Mouse (Mus musculus) stomach, embryonic 14.5 days (tissue): ENCODE results near the gene Exoc3l. TPM values are rescaled to one million over a fixed set of nuclear protein-coding genes. Genes with fewer than 3 reads are reported as not detected.
A peak's percentile ranks its signal among the peaks of the same experiment; 100 is the strongest.

ENCODE experiments used
- ATAC-seq: fragments of 200-750 bp; cut with Nextera tagmentation; 2 replicates; pipeline ENCODE4 v1.8.0; 2017; ENCODE audit warnings: low read depth, moderate TSS enrichment; ENCODE audit not compliant: insufficient number of reproducible peaks, insufficient read depth, low FRiP score
- H3K27ac ChIP-seq: fragments of 300-500 bp; sonication (generic); 2 replicates; pipeline ENCODE4 v1.5.1; 2014; ENCODE audit warnings: mild to moderate bottlenecking, low read length, moderate library complexity, mixed read lengths
- H3K27me3 ChIP-seq: fragments of 300-500 bp; sonication (generic); 2 replicates; pipeline ENCODE4 v1.6.1; 2014; ENCODE audit warnings: low read length, control low read depth, mixed read lengths; ENCODE audit not compliant: control insufficient read depth, insufficient read depth
- H3K36me3 ChIP-seq: fragments of 300-500 bp; sonication (generic); 2 replicates; pipeline ENCODE4 v1.6.1; 2014; ENCODE audit warnings: mild to moderate bottlenecking, control low read depth, low read length, moderate library complexity, mixed read lengths; ENCODE audit not compliant: control insufficient read depth, insufficient read depth
- H3K4me1 ChIP-seq: fragments of 300-500 bp; sonication (generic); 2 replicates; pipeline ENCODE4 v1.6.1; 2014; ENCODE audit warnings: low read length, control low read depth, mixed read lengths; ENCODE audit not compliant: control insufficient read depth, insufficient read depth
- H3K4me2 ChIP-seq: fragments of 300-500 bp; sonication (generic); replicated peaks from 2 replicates; pipeline ENCODE4 v1.6.1; 2014; ENCODE audit warnings: low read depth, low read length, control low read depth
- H3K4me3 ChIP-seq: fragments of 300-500 bp; sonication (generic); 2 replicates; pipeline ENCODE4 v1.5.1; 2014; ENCODE audit warnings: low read depth, low read length, control low read depth
- H3K9ac ChIP-seq: fragments of 300-500 bp; sonication (generic); replicated peaks from 2 replicates; pipeline ENCODE4 v1.6.1; 2014; ENCODE audit warnings: low read depth, mild to moderate bottlenecking, control low read depth, low read length, moderate library complexity, mixed read lengths
- H3K9me3 ChIP-seq: fragments of 300-500 bp; sonication (generic); 2 replicates; pipeline ENCODE4 v1.6.1; 2016; ENCODE audit warnings: low read depth, low read length, control low read depth; ENCODE audit not compliant: control insufficient read depth
- WGBS: fragments of 180-500 bp; shearing (Covaris S2); extraction: QIAGEN DNeasy Blood & Tissue Kit; methylation state at CpG from one replicate; pipeline ENCODE4 v1.1.7; 2014; 5-methylcytosine and 5-hydroxymethylcytosine counted together
- polyA plus RNA-seq: library from polyadenylated mRNA; unstranded; fragments of >200 nt; fragmentation: Nextera tagmentation; extraction: Ambion mirVana; gene quantifications from 2 replicates; pipeline ENCODE4 v1.2.1, GENCODE M21; 2014

Gene Exoc3l
- polyA plus RNA-seq, 1 experiment from 2014 or later, result 7.9 TPM

DNA sequence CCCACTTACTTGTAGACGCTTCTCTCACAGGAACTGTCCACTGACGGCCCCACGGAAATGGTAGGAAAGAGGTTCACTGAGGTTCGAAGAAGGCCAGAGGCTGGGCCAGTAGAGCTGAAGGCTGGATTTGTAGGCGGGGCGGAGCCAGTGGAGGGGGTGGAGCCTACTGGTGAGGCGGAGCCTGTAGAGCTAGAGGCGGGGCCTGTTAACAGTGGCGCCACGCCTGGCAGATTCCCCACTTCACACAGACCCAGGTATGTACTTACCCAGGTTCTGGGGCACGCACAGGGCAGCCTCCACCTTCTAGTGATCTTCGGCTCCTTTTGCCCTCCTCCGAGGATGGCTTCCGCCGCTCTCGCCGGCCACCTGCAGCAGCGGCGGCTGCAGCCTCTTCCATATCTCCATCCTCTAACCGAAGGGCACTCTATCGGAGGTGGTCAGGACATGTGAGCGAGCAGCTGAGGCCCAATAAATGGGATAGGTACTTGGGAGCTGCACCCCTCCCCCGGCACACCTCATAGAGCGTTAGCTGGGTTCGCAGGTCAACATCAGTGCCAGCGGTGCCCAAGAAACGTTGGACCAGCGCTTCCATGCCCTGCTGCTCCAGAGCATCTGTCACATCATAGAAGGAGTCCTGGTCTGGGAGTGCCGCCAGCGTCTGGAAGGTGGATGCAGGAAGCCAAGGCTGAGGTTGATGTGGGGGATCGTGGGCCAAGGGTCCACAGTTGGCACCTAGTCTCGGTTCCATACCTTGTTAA lies 40.7 kb upstream of the Exoc3l start:
- Histone ChIP-seq H3K27ac (no peak overlapping the region), H3K4me1 (peaks cover 3% of the 10 kb centered on the region; the same call in 1 of the 2 replicates), H3K4me2 (no peak overlapping the region), H3K9me3 (no peaks in the 10 kb centered on the region), H3K9ac (no peak overlapping the region), H3K4me3 (no peak overlapping the region), H3K27me3 (no peaks in the 10 kb centered on the region), H3K36me3 (peaks cover 57% of the 10 kb centered on the region)
- WGBS, result 68% methylated on average over 32 of the region's 32 CpGs
- ATAC-seq, result no peak

DNA sequence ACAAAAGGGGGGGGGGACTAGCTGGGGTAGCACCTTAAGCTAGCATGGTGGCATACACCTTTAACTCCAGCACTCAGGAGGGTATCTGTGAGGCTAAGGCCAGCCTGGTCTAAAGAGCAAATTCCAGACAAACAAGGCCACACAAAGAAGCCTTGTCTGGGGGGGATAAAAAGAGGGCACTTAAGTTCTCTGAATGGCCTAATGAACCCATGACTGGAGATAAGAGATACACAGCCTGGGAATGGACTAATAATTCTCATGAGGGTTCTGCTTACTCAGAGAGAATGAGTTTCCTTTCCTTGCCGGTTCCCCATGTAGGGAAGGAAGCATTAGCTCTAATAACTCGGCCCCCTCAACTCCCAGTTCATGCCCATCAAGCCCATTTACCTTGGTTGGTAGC lies 36.6 kb upstream of the Exoc3l start:
- H3K27me3 ChIP-seq, result no peaks in the 10 kb centered on the region
- no peak for ATAC-seq
- H3K27ac ChIP-seq, result no peak overlapping the region
- H3K36me3 ChIP-seq, result peaks cover 85% of the 10 kb centered on the region
- WGBS, result 76% methylated on average over 2 of the region's 2 CpGs
- H3K4me2 ChIP-seq, result no peak overlapping the region
- peaks cover under 1% of the 10 kb centered on the region; the same call in 1 of the 2 replicates for H3K4me1 ChIP-seq
- no peak overlapping the region for H3K9ac ChIP-seq
- no peak overlapping the region for H3K4me3 ChIP-seq
- H3K9me3 ChIP-seq, result no peaks in the 10 kb centered on the region

- H3K4me2 ChIP-seq, result no peak overlapping the region
- H3K4me1 ChIP-seq, result peaks cover 6% of the 10 kb centered on the region; the same call in 1 of the 2 replicates
- WGBS, result 93% methylated on average over 9 of the region's 9 CpGs
- H3K36me3 ChIP-seq, result peaks cover 80% of the 10 kb centered on the region
- H3K27ac ChIP-seq, result no peak overlapping the region
- H3K4me3 ChIP-seq, result no peak overlapping the region
- no peaks in the 10 kb centered on the region for H3K9me3 ChIP-seq
- ATAC-seq, result no peak
- no peaks in the 10 kb centered on the region for H3K27me3 ChIP-seq
- no peak overlapping the region for H3K9ac ChIP-seq
These were observed 36.0 kb upstream of the Exoc3l start for GRCm38 (mm10) chr8:105331931-105332330.

DNA sequence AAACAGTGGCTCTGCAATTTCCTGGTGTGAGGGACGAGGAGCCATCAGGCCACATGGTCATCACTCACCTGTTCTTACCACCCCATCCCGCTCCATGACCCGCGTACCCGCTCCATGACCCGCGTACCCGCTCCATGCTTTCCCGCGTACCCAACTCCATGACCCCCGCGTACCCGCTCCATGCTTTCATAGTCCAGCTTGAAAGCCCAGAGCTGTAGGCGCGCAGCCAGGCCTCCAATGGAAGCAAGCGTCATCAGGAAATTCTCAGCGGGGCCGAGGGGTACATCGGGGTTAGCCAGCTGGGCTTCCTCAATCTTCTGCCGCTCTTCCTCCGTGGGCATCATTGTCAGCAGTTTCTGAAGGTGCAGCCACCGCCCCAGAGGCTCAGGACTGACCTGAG lies 35.6 kb upstream of the Exoc3l start:
- H3K4me1 ChIP-seq, result peaks cover 9% of the 10 kb centered on the region; the same call in 1 of the 2 replicates
- H3K4me3 ChIP-seq, result no peak overlapping the region
- no peak overlapping the region for H3K9ac ChIP-seq
- H3K27me3 ChIP-seq, result no peaks in the 10 kb centered on the region
- no peaks in the 10 kb centered on the region for H3K9me3 ChIP-seq
- no peak for ATAC-seq
- H3K36me3 ChIP-seq, result peaks cover 76% of the 10 kb centered on the region
- H3K27ac ChIP-seq, result no peak overlapping the region
- H3K4me2 ChIP-seq, result no peak overlapping the region
- 93% methylated on average over 22 of the region's 22 CpGs for WGBS

DNA sequence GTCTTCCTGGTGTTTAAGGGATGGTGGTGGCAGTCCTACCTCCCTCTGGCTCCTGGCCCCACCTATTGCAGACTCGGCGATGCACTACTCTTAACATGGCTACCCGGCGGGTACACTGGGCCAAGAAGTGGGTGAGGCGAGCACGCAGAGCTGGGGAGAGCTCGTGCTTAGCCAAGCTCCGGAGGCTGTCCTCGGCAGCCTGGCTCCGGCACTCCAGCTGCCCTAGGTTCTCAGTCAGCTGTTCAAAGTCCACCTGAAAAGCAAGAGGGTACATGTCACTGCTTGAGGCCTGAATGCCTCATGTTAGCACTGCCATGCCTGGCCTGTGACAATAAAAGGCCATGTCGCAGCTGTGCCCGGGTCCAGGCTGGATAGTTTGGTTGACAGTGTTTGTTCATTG lies 34.4 kb upstream of the Exoc3l start:
- 91% methylated on average over 12 of the region's 12 CpGs for WGBS
- no peak overlapping the region for H3K27ac ChIP-seq

DNA sequence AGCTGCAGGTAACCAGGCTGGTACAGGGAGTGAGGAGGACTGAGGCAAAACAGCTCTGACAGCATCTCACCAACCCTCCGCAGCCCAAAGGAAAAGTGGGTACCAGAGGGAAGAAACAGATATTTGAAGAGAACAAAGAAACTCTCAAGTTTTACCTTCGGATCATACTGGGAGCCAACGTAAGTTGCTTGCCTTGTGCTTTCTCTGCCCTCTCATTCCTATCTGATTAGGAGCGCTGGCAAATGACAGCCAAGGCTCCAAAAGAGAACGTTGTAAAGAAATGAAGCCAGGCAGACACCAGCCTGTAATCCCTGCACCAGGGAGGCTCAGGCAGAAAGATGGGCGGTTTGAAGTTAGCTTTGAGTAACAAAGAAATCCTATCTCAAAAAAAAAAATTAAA lies 31.1 kb upstream of the Exoc3l start:
- no peak for ATAC-seq
- Histone ChIP-seq H3K9ac (peak overlapping the region; percentile 41), H3K4me1 (peaks cover 14% of the 10 kb centered on the region; the same call in 1 of the 2 replicates), H3K27ac (peak overlapping the region; percentile 76; the same call in 1 of the 2 replicates), H3K36me3 (peaks cover 46% of the 10 kb centered on the region), H3K9me3 (no peaks in the 10 kb centered on the region), H3K27me3 (no peaks in the 10 kb centered on the region), H3K4me2 (peak overlapping the region; percentile 90), H3K4me3 (peak overlapping the region; percentile 56)
- 35% methylated on average over 6 of the region's 6 CpGs for WGBS

More for the DNA sequence above, 34.4 kb upstream of the Exoc3l start:
- no peaks in the 10 kb centered on the region for H3K9me3 ChIP-seq
- H3K4me1 ChIP-seq, result peaks cover 10% of the 10 kb centered on the region; the same call in 1 of the 2 replicates
- ATAC-seq, result no peak
- peaks cover 64% of the 10 kb centered on the region for H3K36me3 ChIP-seq
- H3K9ac ChIP-seq, result no peak overlapping the region
- no peaks in the 10 kb centered on the region for H3K27me3 ChIP-seq
- no peak overlapping the region for H3K4me3 ChIP-seq
- no peak overlapping the region for H3K4me2 ChIP-seq

DNA sequence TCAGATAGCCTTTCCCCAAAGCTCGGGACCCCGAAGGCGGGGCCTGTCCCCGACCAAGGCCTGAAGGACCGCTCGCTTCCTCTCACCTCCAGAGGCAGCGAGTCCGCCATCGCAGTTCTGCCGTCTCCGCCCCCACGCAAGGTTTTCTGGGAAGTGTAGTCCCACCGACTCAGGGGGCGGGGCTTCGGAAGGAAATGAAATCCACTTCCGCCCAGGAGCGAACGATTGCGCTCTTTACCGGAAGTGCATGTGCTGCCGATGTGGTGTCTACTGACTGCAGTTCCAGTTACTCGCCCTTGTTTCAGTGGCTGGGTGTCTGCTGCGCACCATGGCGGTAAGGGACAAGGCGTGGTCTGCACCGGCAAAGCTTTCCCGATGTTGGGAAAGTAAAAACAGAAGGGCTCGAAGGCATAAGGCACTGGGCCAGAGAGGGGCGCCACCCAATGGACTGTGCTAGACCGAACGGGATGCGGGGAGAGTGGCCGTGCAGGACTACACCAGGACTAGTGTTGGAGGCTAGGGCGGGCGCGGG lies 30.3 kb upstream of the Exoc3l start, which contains the start of the genes Lrrc29 and Tmem208:
Gene Lrrc29 (minus strand): TSS at position 138 of the 532 bp plus-strand sequence.
Gene Tmem208 (plus strand): TSS at position 214 of the 532 bp plus-strand sequence.
- H3K9ac ChIP-seq, result peak within 1 kb of the TSS; percentile 57
- peak within 1 kb of the TSS; percentile 56 for H3K4me3 ChIP-seq
- peaks cover 14% of the 10 kb centered on the region; the same call in 1 of the 2 replicates for H3K4me1 ChIP-seq
- H3K27ac ChIP-seq, result peak within 1 kb of the TSS; percentile 76; the same call in 1 of the 2 replicates
- no peaks in the 10 kb centered on the region for H3K27me3 ChIP-seq
- peak; percentile 91 for ATAC-seq
- WGBS, result under 1% methylated on average over 36 of the region's 36 CpGs
- peak within 1 kb of the TSS; percentile 90 for H3K4me2 ChIP-seq
- no peaks in the 10 kb centered on the region for H3K9me3 ChIP-seq
- H3K36me3 ChIP-seq, result peaks cover 39% of the 10 kb centered on the region

GRCm38 (mm10) chr8:105325641-105326093 lies 29.8 kb upstream of the Exoc3l start:
- peak overlapping the region; percentile 57 for H3K9ac ChIP-seq
- ATAC-seq, result peak; percentile 8; the same call in 1 of the 2 replicates

More at GRCm38 (mm10) chr8:105325641-105326093, 29.8 kb upstream of the Exoc3l start:
- Histone ChIP-seq H3K27me3 (no peaks in the 10 kb centered on the region), H3K27ac (peak overlapping the region; percentile 4; the same call in 1 of the 2 replicates), H3K36me3 (peaks cover 33% of the 10 kb centered on the region), H3K4me1 (peaks cover 14% of the 10 kb centered on the region; the same call in 1 of the 2 replicates), H3K4me2 (peak overlapping the region; percentile 60), H3K9me3 (no peaks in the 10 kb centered on the region), H3K4me3 (peak overlapping the region; percentile 56)
- 0% methylated on average over 12 of the region's 12 CpGs for WGBS
